Mouse (Mus musculus) hindbrain, embryonic 12.5 days (tissue): Measurements from ENCODE around the gene Rmi1. TPM values are rescaled to one million over a fixed set of nuclear protein-coding genes. Genes with fewer than 3 reads are reported as not detected.
A peak's percentile ranks its signal among the peaks of the same experiment; 100 is the strongest.
"Not testable (repeated sequence)": the region's sequence is repeated elsewhere in the genome, so short reads cannot be mapped to it uniquely, and the experiment has no call there.

ENCODE experiments used
- ATAC-seq: fragments of 200-750 bp; cut with Nextera tagmentation; 2 replicates; pipeline ENCODE4 v1.8.0; 2017; ENCODE audit warnings: moderate TSS enrichment; ENCODE audit not compliant: low FRiP score
- H3K27ac ChIP-seq: fragments of 300-500 bp; sonication (generic); 2 replicates; pipeline ENCODE4 v1.5.1; 2016; ENCODE audit warnings: mild to moderate bottlenecking
- H3K27me3 ChIP-seq: fragments of 300-500 bp; sonication (generic); 2 replicates; pipeline ENCODE4 v1.6.1; 2016; ENCODE audit warnings: mild to moderate bottlenecking
- H3K36me3 ChIP-seq: fragments of 300-500 bp; sonication (generic); 2 replicates; pipeline ENCODE4 v1.6.1; 2016; ENCODE audit warnings: mild to moderate bottlenecking
- H3K4me1 ChIP-seq: fragments of 300-500 bp; sonication (generic); 2 replicates; pipeline ENCODE4 v1.6.1; 2016
- H3K4me2 ChIP-seq: fragments of 300-500 bp; sonication (generic); replicated peaks from 2 replicates; pipeline ENCODE4 v1.6.1; 2016; ENCODE audit warnings: mild to moderate bottlenecking
- H3K4me3 ChIP-seq: fragments of 300-500 bp; sonication (generic); 2 replicates; pipeline ENCODE4 v1.5.1; 2016; ENCODE audit warnings: mild to moderate bottlenecking
- H3K9ac ChIP-seq: fragments of 300-500 bp; sonication (generic); 2 replicates; pipeline ENCODE4 v1.6.1; 2016; ENCODE audit warnings: mild to moderate bottlenecking, moderate library complexity
- H3K9me3 ChIP-seq: fragments of 300-500 bp; sonication (generic); replicated peaks from 2 replicates; pipeline ENCODE4 v1.6.1; 2016; ENCODE audit warnings: mild to moderate bottlenecking
- WGBS: fragments of 180-500 bp; shearing (Covaris S2); methylation state at CpG from one replicate; pipeline ENCODE4 v1.1.7; 2016; 5-methylcytosine and 5-hydroxymethylcytosine counted together
- polyA plus RNA-seq: library from polyadenylated mRNA; unstranded; fragments of >200 nt; fragmentation: Nextera tagmentation; extraction: Ambion mirVana; gene quantifications from 2 replicates; pipeline ENCODE4 v1.2.1, GENCODE M21; 2016

Gene Rmi1
- 29.6 and 32.1 TPM in 2 replicates for polyA plus RNA-seq

DNA sequence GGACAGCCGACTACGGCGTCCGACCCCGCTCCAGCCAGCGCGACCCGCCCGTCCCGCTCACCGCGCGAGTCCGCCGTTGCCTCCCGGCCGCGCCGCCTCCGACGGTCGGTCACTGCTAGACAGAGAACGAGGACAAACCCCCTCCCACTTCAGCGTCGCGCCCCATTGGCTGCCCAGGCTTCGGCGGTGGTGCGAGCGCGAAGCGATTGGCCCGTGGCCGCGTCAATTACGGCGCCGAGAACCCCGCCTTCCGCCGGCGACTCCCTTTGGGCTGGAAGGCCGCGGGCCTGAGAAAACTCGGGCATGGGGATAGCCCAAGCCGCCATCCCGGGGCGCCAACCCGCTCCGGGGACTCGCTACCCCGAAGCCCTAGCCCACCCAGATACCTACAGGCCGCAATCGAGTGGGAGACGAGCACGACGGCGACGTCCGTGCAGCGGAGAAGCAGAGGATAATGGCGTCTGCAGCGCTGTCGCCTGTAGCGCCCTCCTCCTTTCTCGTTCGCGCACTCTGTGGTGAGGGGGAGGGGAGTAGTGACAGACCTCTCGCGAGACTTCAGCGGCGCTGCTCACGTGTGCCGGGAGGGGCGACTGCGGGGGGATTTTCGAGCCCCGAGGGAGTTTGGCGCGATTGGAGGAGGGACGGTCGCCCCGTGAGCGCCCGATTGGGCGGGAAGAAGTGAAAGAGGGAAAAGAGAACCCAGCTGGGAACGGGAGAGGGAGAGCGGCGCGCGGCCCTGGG lies at the start of gene Rmi1:
Rmi1 (plus strand) TSS at position 246 of the 741 bp plus-strand sequence.
- no peaks in the 10 kb centered on the region for H3K27me3 ChIP-seq
- peak within 1 kb of the TSS; percentile 97 for H3K4me3 ChIP-seq
- peak within 1 kb of the TSS; percentile 87 for H3K4me2 ChIP-seq
- peak within 1 kb of the TSS; percentile 99 for H3K27ac ChIP-seq
- peak; percentile 97 for ATAC-seq
- H3K9ac ChIP-seq: peak within 1 kb of the TSS; percentile 100
- no peaks in the 10 kb centered on the region for H3K9me3 ChIP-seq
- peaks cover 6% of the 10 kb centered on the region for H3K4me1 ChIP-seq
- H3K36me3 ChIP-seq: peaks cover 13% of the 10 kb centered on the region
- WGBS: under 1% methylated on average over 85 of the region's 91 CpGs

DNA sequence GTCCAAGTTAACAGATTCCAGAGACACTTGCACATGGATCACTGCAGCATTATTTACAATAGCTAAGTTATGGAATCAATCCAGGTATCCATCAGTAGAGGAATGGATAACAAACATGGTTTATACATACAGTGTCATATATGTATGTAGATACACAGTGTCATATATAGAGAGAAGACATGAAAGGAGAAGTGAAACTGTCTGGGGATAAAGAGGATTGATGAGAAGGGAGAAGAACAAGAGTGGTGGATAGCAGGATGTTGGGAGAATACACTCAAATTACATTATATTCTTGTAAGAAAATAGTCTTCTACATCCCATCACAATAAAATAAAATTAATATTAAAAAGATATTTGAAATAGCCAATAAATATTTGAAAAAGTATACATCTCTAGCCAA lies 49.1 kb upstream of the Rmi1 start:
- no peaks in the 10 kb centered on the region for H3K9me3 ChIP-seq
- no peak for ATAC-seq
- no peak overlapping the region for H3K9ac ChIP-seq
- no peak overlapping the region for H3K4me2 ChIP-seq
- H3K27me3 ChIP-seq: no peaks in the 10 kb centered on the region; the same call in 1 of the 2 replicates
- no peak overlapping the region for H3K27ac ChIP-seq
- no peak overlapping the region for H3K4me3 ChIP-seq
- H3K4me1 ChIP-seq: no peaks in the 10 kb centered on the region
- H3K36me3 ChIP-seq: no peaks in the 10 kb centered on the region

DNA sequence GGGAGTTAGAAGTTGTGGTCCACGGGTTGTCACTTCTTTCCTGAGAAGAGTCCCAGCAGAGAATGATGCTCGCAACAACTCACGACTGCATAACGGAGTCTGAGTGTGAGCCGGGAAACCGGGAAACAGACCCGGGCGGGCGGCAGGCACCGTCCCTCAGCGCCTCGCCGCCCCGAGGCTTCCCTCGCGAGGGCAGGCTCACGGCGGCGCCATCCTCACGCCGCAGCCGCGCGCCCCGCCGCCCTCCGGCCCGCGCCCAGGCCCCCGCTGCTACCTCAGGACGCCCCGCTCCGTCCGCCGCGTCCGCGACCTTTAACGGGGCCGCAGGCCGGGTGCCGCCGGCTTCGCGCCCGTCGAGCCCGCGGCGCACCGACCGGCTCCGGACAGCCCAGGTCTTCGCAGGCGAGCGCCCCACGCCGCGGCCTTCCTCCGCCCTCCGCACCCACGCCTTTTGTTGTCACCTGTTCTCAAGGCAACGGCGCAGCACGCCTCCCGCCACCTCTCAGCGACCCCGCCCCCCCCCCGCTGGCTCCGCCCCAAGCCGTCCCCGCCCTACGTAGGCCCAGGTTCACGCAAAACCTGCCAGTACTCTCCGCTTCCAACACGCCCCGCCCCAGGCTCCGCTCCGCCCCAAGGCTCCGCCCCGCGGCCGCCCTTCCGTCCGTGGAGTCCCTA lies 43.3 kb upstream of the Rmi1 start, which contains the start of gene Kif27:
Kif27 (minus strand) TSS at position 494 of the 675 bp plus-strand sequence.
- H3K36me3 ChIP-seq: no peaks in the 10 kb centered on the region
- peak within 1 kb of the TSS; percentile 81 for H3K9ac ChIP-seq
- H3K9me3 ChIP-seq: no peaks in the 10 kb centered on the region
- peak within 1 kb of the TSS; percentile 98 for H3K4me2 ChIP-seq
- WGBS: 1% methylated on average over 53 of the region's 85 CpGs
- H3K27ac ChIP-seq: 0 out of 2 replicates have a peak within 1 kb of the TSS, but pooled peaks have one; percentile 17
- H3K27me3 ChIP-seq: no peaks in the 10 kb centered on the region; the same call in 1 of the 2 replicates
- H3K4me1 ChIP-seq: 0 out of 2 replicates have a peak, but pooled peaks cover 4% of the 10 kb centered on the region
- peak within 1 kb of the TSS; percentile 78 for H3K4me3 ChIP-seq
- peak; percentile 98 for ATAC-seq

DNA sequence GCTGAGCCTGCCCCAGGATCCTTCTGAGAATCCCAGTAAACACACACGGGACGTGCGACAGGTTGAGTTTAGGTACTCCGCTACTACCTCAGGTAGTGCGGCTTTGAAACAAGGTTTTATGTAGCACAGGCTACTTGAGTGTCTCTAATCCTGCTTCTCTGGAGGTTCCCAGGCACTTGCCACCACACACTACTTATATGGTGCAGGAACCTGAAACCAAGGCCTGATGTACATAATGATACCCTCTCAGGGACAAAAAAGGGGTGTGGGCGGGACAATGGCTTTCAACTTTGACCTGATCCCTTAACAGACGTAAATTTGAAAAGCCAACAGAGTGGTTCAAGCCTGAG lies 42.8 kb upstream of the Rmi1 start:
- 5% methylated on average over 7 of the region's 7 CpGs for WGBS
- H3K9me3 ChIP-seq: no peaks in the 10 kb centered on the region
- H3K4me1 ChIP-seq: 0 out of 2 replicates have a peak, but pooled peaks cover 4% of the 10 kb centered on the region
- ATAC-seq: peak; percentile 76; the same call in 1 of the 2 replicates
- no peak overlapping the region for H3K27ac ChIP-seq
- no peaks in the 10 kb centered on the region; the same call in 1 of the 2 replicates for H3K27me3 ChIP-seq
- H3K36me3 ChIP-seq: no peaks in the 10 kb centered on the region
- peak overlapping the region; percentile 78 for H3K4me3 ChIP-seq
- peak overlapping the region; percentile 98 for H3K4me2 ChIP-seq
- peak overlapping the region; percentile 81; the same call in 1 of the 2 replicates for H3K9ac ChIP-seq

DNA sequence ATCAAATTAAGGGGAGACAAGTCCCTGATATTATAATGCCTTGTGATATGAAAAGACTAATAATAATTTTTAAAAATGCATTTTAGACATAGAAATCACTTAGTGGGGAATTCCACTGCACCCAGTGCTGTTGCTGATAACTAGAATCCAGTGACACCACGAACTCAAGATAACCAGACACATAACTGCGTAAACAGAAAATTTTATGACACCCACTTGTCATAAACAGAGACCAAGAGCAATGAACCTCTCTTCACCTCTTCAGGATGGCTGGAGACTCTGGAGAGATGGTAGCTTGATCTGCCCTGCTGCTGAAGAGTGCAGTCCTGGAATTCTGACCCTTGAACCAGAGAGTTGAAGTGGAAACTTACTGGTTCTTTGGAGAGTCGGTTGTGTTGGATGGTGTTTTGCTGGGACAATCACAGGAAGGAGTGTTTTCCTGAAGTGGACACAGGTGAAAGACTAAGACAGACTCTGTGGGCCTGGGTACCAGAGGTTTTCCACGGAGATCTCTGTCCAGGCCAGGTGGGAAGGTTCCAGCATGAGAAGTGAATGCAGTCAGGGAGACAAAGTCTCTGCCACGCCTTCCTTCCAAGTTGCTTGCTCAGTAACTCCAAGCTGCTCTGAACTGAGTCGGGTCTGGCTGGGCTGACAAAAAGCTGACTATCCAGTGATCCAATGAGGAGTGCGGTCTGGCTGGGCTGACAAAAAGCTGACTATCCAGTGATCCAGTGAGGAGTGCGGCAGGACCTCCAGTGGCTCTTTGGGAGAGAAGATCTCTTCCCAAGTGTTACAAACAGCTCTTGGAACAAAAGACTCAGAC lies 37.5 kb upstream of the Rmi1 start:
- H3K4me2 ChIP-seq: no peak overlapping the region
- no peaks in the 10 kb centered on the region for H3K4me1 ChIP-seq
- no peaks in the 10 kb centered on the region for H3K27me3 ChIP-seq
- H3K9ac ChIP-seq: no peak overlapping the region
- no peak overlapping the region for H3K4me3 ChIP-seq
- no peak for ATAC-seq
- no peaks in the 10 kb centered on the region for H3K9me3 ChIP-seq
- 79% methylated on average over 8 of the region's 8 CpGs for WGBS
- H3K27ac ChIP-seq: no peak overlapping the region
- H3K36me3 ChIP-seq: no peaks in the 10 kb centered on the region

DNA sequence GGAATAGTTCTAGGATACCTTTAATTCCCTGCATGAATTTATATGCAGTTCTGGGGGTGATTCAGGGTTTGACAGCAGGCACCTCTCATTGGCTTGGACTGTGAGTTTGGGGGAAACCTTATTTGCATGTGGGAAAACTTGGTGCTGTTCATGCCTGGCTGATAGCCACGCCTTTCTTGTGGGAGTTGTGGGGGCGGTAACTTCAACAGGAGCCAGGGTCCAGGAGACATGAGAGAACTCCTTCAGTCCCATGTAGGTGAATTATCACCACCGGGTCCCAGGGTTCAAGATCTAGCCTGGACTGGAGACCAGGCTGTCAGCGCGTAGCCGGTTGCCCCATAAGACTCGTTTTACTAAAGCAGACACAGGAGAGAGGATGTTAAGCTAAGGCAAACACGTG lies 36.9 kb upstream of the Rmi1 start:
- H3K36me3 ChIP-seq, H3K4me1 ChIP-seq, H3K27me3 ChIP-seq, H3K9ac ChIP-seq, ATAC-seq, H3K4me2 ChIP-seq, H3K9me3 ChIP-seq, H3K27ac ChIP-seq, H3K4me3 ChIP-seq: not testable (repeated sequence)
- WGBS: 86% methylated on average over 8 of the region's 8 CpGs

DNA sequence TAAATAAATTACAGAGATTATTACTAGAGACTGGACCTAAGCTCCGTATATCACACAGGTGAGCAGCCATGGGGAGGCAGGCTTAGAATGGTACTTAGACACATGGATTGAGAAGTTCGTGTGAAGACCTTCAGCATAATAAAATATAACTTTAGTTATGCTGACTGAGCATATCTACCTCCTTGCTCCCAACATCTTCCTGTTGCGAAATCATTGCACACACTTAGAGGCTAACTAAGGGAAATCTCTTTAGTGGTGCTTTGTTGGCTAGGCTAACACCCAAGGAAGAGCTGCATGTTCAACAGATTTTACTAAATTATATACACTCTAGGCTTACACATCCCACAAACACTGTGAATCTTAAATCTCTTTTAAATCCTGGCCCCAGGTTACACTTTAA lies 35.7 kb upstream of the Rmi1 start:
- Histone ChIP-seq H3K27ac (no peak overlapping the region), H3K36me3 (no peaks in the 10 kb centered on the region), H3K9ac (no peak overlapping the region), H3K27me3 (no peaks in the 10 kb centered on the region), H3K9me3 (no peaks in the 10 kb centered on the region), H3K4me3 (no peak overlapping the region), H3K4me2 (no peak overlapping the region), H3K4me1 (no peaks in the 10 kb centered on the region)
- ATAC-seq: no peak
- WGBS: 87% methylated on average over 3 of the region's 3 CpGs

DNA sequence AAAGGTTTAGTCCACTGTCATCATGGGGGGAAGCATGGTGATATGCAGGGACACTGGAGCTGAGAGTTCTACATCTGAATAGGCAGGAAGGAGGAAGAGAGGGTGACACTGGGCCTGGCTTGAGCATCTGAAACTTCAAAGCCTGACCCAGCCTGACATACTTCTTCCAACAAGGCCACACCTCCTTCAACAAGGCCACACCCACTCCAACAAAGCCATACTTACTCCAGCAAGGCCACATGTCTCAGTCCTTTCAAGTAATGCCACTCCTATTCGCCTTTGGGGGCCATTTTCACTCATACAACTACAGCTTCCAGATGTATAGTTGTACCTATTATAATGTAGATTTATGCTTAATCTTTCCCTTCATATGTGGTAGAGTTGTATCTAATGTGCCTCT lies 34.4 kb upstream of the Rmi1 start:
- no peaks in the 10 kb centered on the region for H3K9me3 ChIP-seq
- ATAC-seq: no peak
- no peak overlapping the region for H3K27ac ChIP-seq
- H3K9ac ChIP-seq: no peak overlapping the region
- no peaks in the 10 kb centered on the region for H3K4me1 ChIP-seq
- H3K36me3 ChIP-seq: no peaks in the 10 kb centered on the region
- no peak overlapping the region for H3K4me3 ChIP-seq
- H3K27me3 ChIP-seq: no peaks in the 10 kb centered on the region
- H3K4me2 ChIP-seq: no peak overlapping the region
- WGBS: 71% methylated on average over 1 of the region's 1 CpGs

DNA sequence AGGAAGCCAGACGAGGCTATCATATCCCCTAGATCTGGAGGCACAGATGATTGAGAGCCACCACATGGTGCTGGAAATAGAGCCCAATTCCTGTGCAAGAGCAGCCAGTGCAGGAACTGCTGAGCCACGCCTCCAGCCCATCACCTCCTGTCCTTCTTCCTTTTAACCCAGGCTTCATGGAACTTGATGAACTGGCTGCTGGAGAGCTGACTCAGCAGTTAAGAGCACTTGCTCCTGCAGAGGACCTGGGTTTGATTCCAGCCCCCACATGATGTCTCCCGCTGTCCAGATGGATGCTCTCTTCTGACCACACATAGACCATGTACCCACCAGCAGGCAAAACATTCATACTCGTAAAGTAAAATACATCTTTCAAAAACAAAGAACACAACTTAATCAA lies 33.2 kb upstream of the Rmi1 start:
- no peaks in the 10 kb centered on the region for H3K27me3 ChIP-seq
- no peaks in the 10 kb centered on the region for H3K36me3 ChIP-seq
- no peak overlapping the region for H3K9ac ChIP-seq
- H3K4me3 ChIP-seq: no peak overlapping the region
- ATAC-seq: no peak
- H3K4me1 ChIP-seq: no peaks in the 10 kb centered on the region
- no peak overlapping the region for H3K4me2 ChIP-seq
- WGBS: 77% methylated on average over 4 of the region's 4 CpGs
- H3K9me3 ChIP-seq: no peaks in the 10 kb centered on the region
- H3K27ac ChIP-seq: no peak overlapping the region

DNA sequence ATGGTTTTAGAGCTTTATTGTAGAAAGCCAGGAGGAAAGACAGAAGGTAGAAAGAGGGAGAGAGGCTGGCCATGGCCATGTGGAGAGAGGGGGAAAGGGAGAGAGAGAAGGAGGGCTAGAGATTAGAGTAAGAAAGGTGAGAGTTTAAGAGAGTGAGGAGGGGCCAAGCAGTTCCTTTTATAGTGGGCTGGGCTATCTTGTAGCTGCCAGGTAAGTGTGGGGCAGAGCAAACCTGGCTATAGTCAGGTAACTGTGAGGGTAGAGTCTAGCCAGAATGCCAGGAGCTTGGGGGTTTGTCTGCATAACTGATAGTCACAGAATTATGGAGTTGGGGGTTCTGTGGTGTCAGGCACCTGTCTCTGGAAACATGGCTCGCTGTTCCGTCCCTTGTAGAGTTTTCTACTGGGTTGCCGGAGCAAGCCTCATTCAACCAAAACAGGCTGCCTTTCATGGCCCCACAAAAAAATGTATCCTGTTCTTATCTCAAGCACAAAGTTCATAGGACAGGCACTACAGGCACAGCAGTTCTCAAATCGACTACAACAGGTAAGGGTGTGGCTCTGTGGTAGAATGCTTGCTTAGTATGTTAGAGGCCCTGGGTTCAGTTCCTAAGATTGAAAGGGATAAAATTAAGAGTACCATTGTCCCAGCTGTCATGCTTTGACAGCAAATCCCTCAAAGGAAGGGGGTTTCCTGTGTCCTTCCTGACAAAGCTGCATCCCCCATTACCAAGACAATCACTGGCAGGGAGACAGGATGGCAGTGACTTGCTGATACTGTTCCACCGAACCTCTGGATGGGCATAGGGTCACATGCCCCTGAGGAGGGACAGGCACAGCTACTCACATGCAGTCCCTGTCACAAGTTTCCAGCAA lies 29.5 kb upstream of the Rmi1 start:
- no peak for ATAC-seq
- WGBS: 88% methylated on average over 5 of the region's 5 CpGs

DNA sequence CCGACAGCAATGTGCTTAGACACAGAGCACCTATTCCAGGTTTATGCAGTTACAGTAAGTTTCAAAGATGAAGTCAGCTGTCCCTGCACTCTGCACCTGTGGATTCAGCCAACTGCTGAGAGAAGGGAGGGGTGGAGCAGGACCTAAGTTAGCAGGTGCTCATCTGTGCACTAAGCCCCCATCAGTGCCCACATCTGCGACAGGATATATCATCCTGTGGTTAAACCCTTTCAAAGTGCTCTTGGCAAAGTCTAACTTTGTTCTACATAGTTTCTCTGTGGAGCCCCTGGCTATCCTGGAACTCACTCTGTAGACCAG lies 28.9 kb upstream of the Rmi1 start:
- WGBS: 93% methylated on average over 2 of the region's 2 CpGs
- Histone ChIP-seq H3K9ac (no peak overlapping the region), H3K4me2 (no peak overlapping the region), H3K27me3 (no peaks in the 10 kb centered on the region), H3K27ac (no peak overlapping the region), H3K4me1 (no peaks in the 10 kb centered on the region), H3K4me3 (no peak overlapping the region), H3K9me3 (peaks cover 5% of the 10 kb centered on the region), H3K36me3 (no peaks in the 10 kb centered on the region)
- ATAC-seq: no peak

More for the DNA sequence above, 29.5 kb upstream of the Rmi1 start:
- H3K9ac ChIP-seq: no peak overlapping the region
- no peaks in the 10 kb centered on the region for H3K27me3 ChIP-seq
- no peaks in the 10 kb centered on the region for H3K4me1 ChIP-seq
- H3K4me2 ChIP-seq: no peak overlapping the region
- H3K4me3 ChIP-seq: no peak overlapping the region
- H3K36me3 ChIP-seq: no peaks in the 10 kb centered on the region
- no peak overlapping the region for H3K27ac ChIP-seq
- H3K9me3 ChIP-seq: peaks cover 5% of the 10 kb centered on the region
